Mouse (Mus musculus) megakaryocyte, adult 5-6 weeks (primary cell): ENCODE results near the gene Cuedc1. TPM values are rescaled to one million over a fixed set of nuclear protein-coding genes. Genes with fewer than 3 reads are reported as not detected.
A peak's percentile ranks its signal among the peaks of the same experiment; 100 is the strongest.

Source experiments
- ATAC-seq: 2 replicates; pipeline ENCODE4 v1.8.0; 2016; ENCODE audit warnings: mild to moderate bottlenecking, inconsistent platforms; ENCODE audit not compliant: poor library complexity, severe bottlenecking
- total RNA-seq, 2 experiments: library from RNA; stranded (forward) in 1 of 2; stranded (reverse) in 1 of 2; fragments of 153-499, 151-499 nt in 1 of 2; fragments of 221-1000, 200-1000 nt in 1 of 2; gene quantifications; 2 replicates each; pipeline versions ENCODE4 v1.2.3 to v1.2.4; 2015 to 2017

Gene Cuedc1
- total RNA-seq, 2 experiments from 2014 or later = 0.67 to 2.2 TPM

DNA sequence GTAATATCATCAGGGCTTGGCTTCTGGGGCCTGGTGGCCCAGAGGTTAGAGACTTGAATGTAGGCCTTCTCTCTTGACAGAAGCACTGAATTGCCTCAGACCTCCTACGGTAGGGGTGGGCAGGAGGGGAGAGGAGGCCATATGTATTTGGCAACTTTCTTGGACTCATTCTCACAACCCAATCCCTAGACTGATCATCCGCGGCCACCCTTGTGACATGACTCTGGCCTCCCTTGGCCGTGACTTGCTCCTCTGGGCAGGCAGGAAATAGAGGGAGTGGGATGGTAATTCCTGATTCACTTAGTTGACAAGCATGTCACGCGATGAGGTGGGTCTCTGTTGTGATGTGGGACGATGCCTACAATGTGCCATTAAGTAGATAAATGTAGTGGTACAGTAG is 68.6 kb downstream of the Cuedc1 start:
- no peak for ATAC-seq

GRCm38 (mm10) chr11:88168611-88169010 is 70.8 kb downstream of the Cuedc1 start:
- ATAC-seq = no peak

DNA sequence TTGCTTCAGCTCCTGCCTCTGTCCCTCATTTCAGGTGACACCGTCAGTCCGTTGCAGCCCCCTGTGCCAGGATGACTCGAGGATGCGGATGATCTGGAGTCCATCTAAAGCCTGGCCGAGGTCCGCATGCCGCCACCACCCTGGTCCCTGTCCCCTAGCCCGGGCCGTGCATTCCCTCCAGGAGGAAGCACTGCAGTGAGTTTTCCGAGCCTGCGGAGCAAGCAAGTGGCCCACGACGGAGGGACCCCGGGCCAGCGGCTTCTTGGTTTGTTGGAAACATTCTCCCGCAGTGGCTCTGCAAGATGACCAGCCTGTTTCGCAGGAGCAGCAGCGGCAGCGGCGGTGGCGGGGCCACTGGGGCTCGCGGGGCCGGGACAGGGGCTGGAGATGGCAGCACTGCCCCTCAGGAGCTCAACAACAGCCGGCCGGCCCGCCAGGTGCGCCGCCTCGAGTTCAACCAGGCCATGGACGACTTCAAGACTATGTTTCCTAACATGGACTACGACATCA is 71.7 kb downstream of the Cuedc1 start:
- no peak for ATAC-seq

- ATAC-seq = no peak
These were observed 72.7 kb downstream of the Cuedc1 start for GRCm38 (mm10) chr11:88170606-88171005.

- ATAC-seq = no peak
These were observed 74.1 kb downstream of the Cuedc1 start for GRCm38 (mm10) chr11:88171876-88172442.

DNA sequence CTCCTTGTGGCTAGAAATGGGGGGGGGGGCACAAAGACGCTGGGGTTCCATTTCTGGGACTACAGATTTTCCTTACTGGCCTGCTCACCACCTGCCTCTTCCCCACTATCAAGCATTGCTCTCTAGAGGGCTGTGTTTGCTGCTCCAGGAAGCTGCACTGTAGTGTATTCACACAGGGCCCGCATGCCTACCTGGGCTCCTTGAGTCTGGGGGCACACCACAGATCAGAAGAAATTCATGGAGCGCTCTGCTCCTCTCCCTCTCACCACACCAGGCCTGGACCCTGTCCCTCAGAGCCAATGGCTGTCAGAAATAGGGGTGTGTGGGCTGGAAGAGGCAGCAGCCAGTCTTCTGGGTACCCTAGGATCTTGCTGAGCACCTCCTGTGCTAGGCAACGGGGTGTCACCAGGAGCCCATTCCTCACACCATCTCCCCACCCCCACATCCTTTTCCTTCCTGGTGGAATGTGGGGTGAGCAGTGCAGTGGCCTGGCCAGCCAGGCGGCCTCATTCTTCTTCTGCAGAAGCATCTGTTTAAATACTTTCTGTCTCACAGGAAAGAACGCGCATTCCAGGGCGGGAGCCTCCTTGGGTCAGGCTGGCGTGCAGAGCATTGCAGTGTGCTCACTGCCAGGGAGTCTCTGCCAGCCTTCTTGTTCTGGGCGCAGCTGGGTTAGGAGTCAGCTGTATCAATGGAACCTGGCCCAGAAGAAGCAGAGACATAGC is 74.9 kb downstream of the Cuedc1 start:
- ATAC-seq = no peak

DNA sequence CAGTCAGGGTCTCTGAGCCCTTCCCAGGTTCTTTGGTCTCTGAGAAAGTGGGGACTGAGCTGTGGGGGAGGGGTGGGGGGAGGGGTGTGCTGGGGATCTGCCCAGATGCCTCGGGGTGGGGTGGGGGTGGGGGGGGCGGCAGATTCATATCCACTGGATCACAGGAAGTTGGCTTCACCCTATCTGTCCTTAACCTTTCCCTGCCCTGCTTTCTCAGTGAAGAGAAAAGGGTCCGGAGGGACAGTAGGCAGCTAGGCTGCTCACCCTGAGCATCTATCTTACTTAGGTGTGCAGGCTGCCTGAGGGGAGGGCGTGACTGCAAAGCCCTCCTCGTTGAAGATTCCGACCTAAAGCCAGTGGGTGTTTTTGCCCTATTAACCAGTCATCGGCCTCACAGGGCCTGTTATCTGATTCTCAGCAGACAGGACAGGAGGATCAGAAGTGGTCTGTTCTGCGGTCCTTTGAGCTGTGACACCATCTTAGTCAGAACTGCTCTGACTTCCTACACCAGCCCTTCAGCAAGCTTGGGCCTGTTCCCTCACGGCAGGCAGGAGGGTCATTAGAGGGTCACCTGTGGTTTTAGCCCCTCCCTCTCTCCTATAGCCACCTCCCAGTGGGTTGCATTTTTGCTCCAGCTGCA is 75.6 kb downstream of the Cuedc1 start:
- peak; percentile 45 for ATAC-seq

- no peak for ATAC-seq
These were observed 82.7 kb downstream of the Cuedc1 start for GRCm38 (mm10) chr11:88180467-88180958.

- no peak for ATAC-seq
These were observed 83.2 kb downstream of the Cuedc1 start for GRCm38 (mm10) chr11:88180959-88181619.

DNA sequence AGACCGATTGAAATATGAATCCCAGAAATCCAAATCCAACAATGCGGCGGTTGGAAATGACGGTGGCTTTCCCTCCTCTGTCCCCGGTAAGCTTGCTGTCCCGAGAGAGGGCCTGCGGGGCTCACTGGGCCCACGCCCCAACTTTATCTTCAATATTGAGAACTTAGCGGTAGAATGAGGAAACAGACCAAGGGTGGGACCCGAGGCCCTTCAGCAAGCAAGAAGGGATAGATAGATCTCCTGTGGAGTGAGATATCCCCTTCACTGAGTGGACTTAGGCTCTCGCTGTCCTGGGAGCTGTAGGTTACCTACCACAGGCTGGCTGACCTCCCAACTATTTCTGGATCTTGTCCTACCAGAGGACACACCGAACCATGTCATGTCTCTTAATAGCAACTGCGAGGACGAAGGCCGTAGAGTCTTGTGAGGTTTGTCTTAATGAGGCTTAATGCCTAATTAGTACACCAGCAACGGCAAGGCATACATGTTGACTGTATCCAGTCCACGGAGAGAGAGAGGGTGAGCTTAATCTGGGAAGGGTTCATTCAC is 86.8 kb downstream of the Cuedc1 start:
- no peak for ATAC-seq

DNA sequence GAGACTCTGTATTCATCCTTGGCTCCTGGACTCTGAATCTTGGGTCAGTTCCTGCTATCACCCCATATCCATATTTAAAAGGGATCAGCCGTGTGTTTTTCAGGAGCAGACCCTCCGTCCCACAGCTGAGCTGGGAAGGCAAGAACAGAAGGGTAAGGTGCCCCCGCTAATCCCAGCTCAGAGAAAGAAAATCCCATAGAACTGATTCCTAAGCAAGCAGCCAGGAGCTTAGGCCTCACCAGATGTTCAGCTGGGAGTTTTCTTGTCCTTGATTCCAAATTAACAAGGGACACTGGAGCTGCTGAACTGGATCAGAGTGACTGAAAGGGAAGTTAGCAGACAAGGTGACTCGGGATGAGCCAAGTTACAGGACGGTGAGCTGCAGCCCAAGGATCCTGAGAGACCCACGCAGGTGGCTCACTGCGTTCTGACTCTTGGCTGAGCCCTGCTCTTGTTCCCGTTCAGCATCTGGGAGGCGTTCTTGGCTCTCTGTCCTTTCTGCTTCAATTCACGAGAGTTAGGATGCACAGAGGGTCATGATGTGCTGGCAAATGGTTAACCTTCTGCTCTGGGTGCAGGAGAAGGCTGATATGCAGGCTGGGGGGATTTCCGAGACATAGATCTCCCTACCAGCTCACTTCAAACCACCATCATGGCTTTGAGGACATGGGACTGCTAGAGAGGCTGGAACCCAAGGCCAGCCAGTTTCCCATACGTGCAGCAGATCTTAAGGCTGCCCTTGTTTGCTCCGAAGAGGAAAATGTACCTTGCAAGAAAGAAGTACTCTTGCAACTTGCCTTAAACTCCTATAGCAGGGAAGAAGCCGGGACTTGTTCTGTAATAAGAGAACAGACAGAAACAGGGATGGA is 88.5 kb downstream of the Cuedc1 start:
- no peak for ATAC-seq

- no peak for ATAC-seq
These were observed 89.0 kb downstream of the Cuedc1 start for GRCm38 (mm10) chr11:88186947-88187243.

- ATAC-seq = peak; percentile 96
These were observed 89.7 kb downstream of the Cuedc1 start for GRCm38 (mm10) chr11:88187417-88188133.

DNA sequence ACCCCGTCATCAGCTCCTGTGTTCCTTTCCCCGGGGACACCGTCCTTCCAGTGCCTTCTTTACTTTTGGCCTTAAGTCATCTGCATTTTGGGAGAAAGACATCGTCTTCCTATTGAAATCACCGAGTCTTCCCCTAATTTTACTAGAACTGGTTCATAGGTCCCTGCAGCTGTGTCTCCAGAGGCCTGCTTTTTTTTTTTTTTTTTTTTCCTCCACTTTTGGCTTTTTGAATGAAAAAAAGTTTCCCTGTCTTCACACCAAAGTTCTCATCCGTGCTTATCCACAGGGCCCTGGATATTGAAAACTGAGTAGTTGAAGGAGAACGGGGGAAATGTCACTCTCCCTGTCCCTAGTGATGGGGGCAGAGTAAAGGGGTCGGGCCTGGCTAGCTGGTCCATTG is 90.4 kb downstream of the Cuedc1 start:
- ATAC-seq = no peak

DNA sequence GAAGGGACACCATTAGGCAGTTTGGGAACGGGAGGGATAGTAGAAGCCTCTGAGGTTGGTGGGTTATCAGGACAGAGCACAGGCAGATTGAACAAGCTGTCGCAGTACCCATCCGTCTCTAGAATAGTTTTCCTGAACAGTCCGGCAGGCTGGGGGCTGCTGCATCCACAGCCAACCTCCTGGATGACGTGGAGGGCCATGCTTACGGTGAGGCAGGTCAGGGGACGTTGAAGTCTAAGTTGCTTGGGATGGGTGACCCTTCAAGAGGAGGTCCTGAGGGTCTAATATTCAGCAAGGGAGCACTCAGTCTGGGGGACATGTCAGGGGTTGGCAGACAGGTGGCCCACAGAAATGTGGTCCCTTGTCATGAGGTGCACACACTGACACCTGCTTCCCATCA is 90.8 kb downstream of the Cuedc1 start:
- no peak for ATAC-seq

GRCm38 (mm10) chr11:88192595-88192994 is 94.7 kb downstream of the Cuedc1 start:
- ATAC-seq = no peak

- peak; percentile 56 for ATAC-seq
These were observed 95.4 kb downstream of the Cuedc1 start for GRCm38 (mm10) chr11:88193098-88193823.

GRCm38 (mm10) chr11:88193824-88194696 is 96.2 kb downstream of the Cuedc1 start:
- ATAC-seq = peak; percentile 64
